In genomic region chr5:135727871-135728270, GRCm38 (mm10) we compare ENCODE assay signal across 30 mouse cellular contexts. TPM values are rescaled to one million over a fixed set of nuclear protein-coding genes. Genes with fewer than 3 reads are reported as not detected.
DNase-seq lines count a peak whose midpoint lies in the region; ATAC-seq and TF ChIP-seq lines count a peak whose summit lies in the region.
"Had no signal": no experiment of that assay in that cellular context is flagged by ENCODE, and none has a peak within 500 bp of the region (broad histone marks: within the 10 kb centered on the region; RNA-seq: fewer than 3 reads in every experiment).

No protein-coding gene starts in this region.

- 0 out of 2 replicates have a peak overlapping the region, but pooled peaks have one; percentile 84 for H3K27ac ChIP-seq in heart, postnatal 0 days (ENCODE audit: low read depth)
- H3K27ac ChIP-seq in liver, adult 2 months (replicated peaks; ENCODE audit: insufficient read depth, low read depth, low read length) = no peak overlapping the region
- H3K27ac ChIP-seq in limb, embryonic 10.5 days = peak overlapping the region; percentile 94; the same call in 1 of the 2 replicates
- H3K27ac ChIP-seq in limb, embryonic 14.5 days (replicated peaks; ENCODE audit: low read depth, low read length) = no peak overlapping the region
- H3K27ac ChIP-seq: embryonic facial prominence, embryonic 12.5 days; embryonic facial prominence, embryonic 15.5 days; hindbrain, embryonic 14.5 days had no signal

- H3K9ac ChIP-seq in heart, postnatal 0 days (replicated peaks; ENCODE audit: low read depth, low read length) = no peak overlapping the region
- no peak overlapping the region for H3K9ac ChIP-seq in liver, adult 2 months (ENCODE audit: low read depth, low read length)
- 0 out of 2 replicates have a peak overlapping the region, but pooled peaks have one; percentile 21 for H3K9ac ChIP-seq in limb, embryonic 14.5 days (ENCODE audit: low read depth, low read length, severe bottlenecking)
- H3K9ac ChIP-seq: embryonic facial prominence, embryonic 12.5 days; embryonic facial prominence, embryonic 15.5 days; forebrain, postnatal 0 days had no signal

- no peak overlapping the region for H3K4me3 ChIP-seq in heart, postnatal 0 days (ENCODE audit: low read depth, low read length)
- no peak overlapping the region for H3K4me3 ChIP-seq in liver, adult 2 months (ENCODE audit: insufficient read depth, low read depth, low read length)
- no peak overlapping the region for H3K4me3 ChIP-seq in limb, embryonic 10.5 days
- no peak overlapping the region for H3K4me3 ChIP-seq in limb, embryonic 14.5 days (replicated peaks; ENCODE audit: low read length)
- H3K4me3 ChIP-seq: embryonic facial prominence, embryonic 12.5 days; embryonic facial prominence, embryonic 15.5 days; heart, adult 2 months; heart, embryonic 10.5 days; heart, embryonic 13.5 days had no signal

- H3K27me3 ChIP-seq in heart, postnatal 0 days (ENCODE audit: control insufficient read depth, insufficient read depth, low read length) = no peaks in the 10 kb centered on the region
- no peaks in the 10 kb centered on the region for H3K27me3 ChIP-seq in liver, adult 2 months (ENCODE audit: control insufficient read depth, insufficient read depth, low read length)
- H3K27me3 ChIP-seq in limb, embryonic 10.5 days (ENCODE audit: low read depth, poor library complexity, severe bottlenecking) = no peaks in the 10 kb centered on the region
- H3K27me3 ChIP-seq in limb, embryonic 14.5 days (ENCODE audit: control insufficient read depth, insufficient read depth, low read length) = no peaks in the 10 kb centered on the region
- H3K27me3 ChIP-seq: CH12.LX; embryonic facial prominence, embryonic 12.5 days; embryonic facial prominence, embryonic 15.5 days; heart, embryonic 13.5 days; Patski had no signal

- no peak for ATAC-seq in heart, postnatal 0 days (ENCODE audit: insufficient read depth, low read depth)
- no peak for ATAC-seq in limb, embryonic 14.5 days (ENCODE audit: low FRiP score, low read depth)
- ATAC-seq: forebrain, embryonic 14.5 days; forebrain, postnatal 0 days; Patski had no signal

- DNase-seq in heart, postnatal 0 days (ENCODE audit: low spot score) = no peak
- DNase-seq in heart, postnatal 4 days = no peak
- peak; percentile 0 for DNase-seq in liver, adult 2 months (ENCODE audit: extremely low read depth, low read depth, low spot score)
- no peak for DNase-seq in liver
- no peak for DNase-seq in limb, embryonic 10.5 days (ENCODE audit: low spot score)
- DNase-seq in limb, embryonic 14.5 days (ENCODE audit: low spot score) = no peak
- no peak for DNase-seq in testis, postnatal 10 days (ENCODE audit: low spot score)
- DNase-seq: adrenal gland, adult 2 months; adrenal gland, postnatal 14 days; B cell, adult 2 months; cerebellum, adult 11 months; cerebellum, adult 2 months; cerebellum, adult 9-11 months; cerebellum, postnatal 25 days; forebrain, postnatal 0 days; gastrocnemius, adult 2 months; gastrocnemius, postnatal 14 days; heart, adult 2 months had no signal

- peaks cover 46% of the 10 kb centered on the region for H3K36me3 ChIP-seq in heart, postnatal 0 days (replicated peaks; ENCODE audit: control insufficient read depth, insufficient read depth, low read length)
- peaks cover 68% of the 10 kb centered on the region for H3K36me3 ChIP-seq in liver, adult 2 months (ENCODE audit: control insufficient read depth, insufficient read depth, low read length)
- H3K36me3 ChIP-seq in limb, embryonic 10.5 days = peaks cover 63% of the 10 kb centered on the region
- peaks cover 44% of the 10 kb centered on the region for H3K36me3 ChIP-seq in limb, embryonic 14.5 days (ENCODE audit: control insufficient read depth, insufficient read depth, low read length)

- H3K9me3 ChIP-seq in heart, postnatal 0 days (replicated peaks; ENCODE audit: control insufficient read depth, low read length) = no peaks in the 10 kb centered on the region
- no peaks in the 10 kb centered on the region for H3K9me3 ChIP-seq in limb, embryonic 10.5 days (replicated peaks)
- no peaks in the 10 kb centered on the region for H3K9me3 ChIP-seq in limb, embryonic 14.5 days (ENCODE audit: control insufficient read depth, low read length)
- H3K9me3 ChIP-seq: embryonic facial prominence, embryonic 12.5 days; embryonic facial prominence, embryonic 15.5 days; G1E; heart, embryonic 10.5 days; heart, embryonic 13.5 days had no signal

- peaks cover 35% of the 10 kb centered on the region for H3K4me1 ChIP-seq in heart, postnatal 0 days (ENCODE audit: control insufficient read depth, insufficient read depth)
- H3K4me1 ChIP-seq in liver, adult 2 months (ENCODE audit: control insufficient read depth, insufficient read depth, low read length) = peaks cover 29% of the 10 kb centered on the region
- peaks cover 54% of the 10 kb centered on the region for H3K4me1 ChIP-seq in limb, embryonic 10.5 days
- H3K4me1 ChIP-seq in limb, embryonic 14.5 days (ENCODE audit: control insufficient read depth, insufficient read depth, low read length) = peaks cover 41% of the 10 kb centered on the region

- WGBS in heart, postnatal 0 days = 92% methylated on average over 9 of the region's 9 CpGs
- WGBS in liver, adult 2 months = 90% methylated on average over 9 of the region's 9 CpGs
- 93% methylated on average over 9 of the region's 9 CpGs for WGBS in limb, embryonic 10.5 days
- 91% methylated on average over 9 of the region's 9 CpGs for WGBS in limb, embryonic 14.5 days

- no peak for TF ChIP-seq EP300 in heart, postnatal 0 days (IDR thresholded peaks at IDR 0.05; ENCODE audit: low read depth)

- no peak for TF ChIP-seq POLR2A in liver, adult 2 months (IDR thresholded peaks at IDR 0.05; ENCODE audit: extremely low read depth, insufficient read depth, low read length)
- no peak for TF ChIP-seq POLR2A in limb, embryonic 14.5 days (IDR thresholded peaks at IDR 0.05; ENCODE audit: borderline replicate concordance, extremely low read depth, insufficient read depth, insufficient read length)

- H3K4me2 ChIP-seq in heart, postnatal 0 days (ENCODE audit: low read depth, low read length) = no peak overlapping the region
- H3K4me2 ChIP-seq in limb, embryonic 14.5 days (replicated peaks; ENCODE audit: low read depth, low read length, severe bottlenecking) = no peak overlapping the region
- H3K4me2 ChIP-seq: embryonic facial prominence, embryonic 15.5 days; heart, embryonic 13.5 days had no signal

- no peak for TF ChIP-seq CTCF in heart, postnatal 0 days (IDR thresholded peaks at IDR 0.05; ENCODE audit: low read depth)
- no peak for TF ChIP-seq CTCF in liver, adult 2 months (IDR thresholded peaks at IDR 0.05; ENCODE audit: low read depth, low read length)

- no peaks in the 10 kb centered on the region for H3K79me2 ChIP-seq in liver, adult 2 months (ENCODE audit: control insufficient read depth, insufficient read depth, low read length)

RNA-seq across cellular contexts. Expression of gene Tmem120a, which starts 16.4 kb away (rescaled TPM):
- total RNA-seq in heart, postnatal 0 days (2014; rRNA removed; ENCODE audit: low replicate concordance) = 25.6 and 32.6 TPM in 2 replicates
- polyA plus RNA-seq in heart, postnatal 0 days (2015; fragmentation: Nextera tagmentation; extraction: Ambion mirVana) = 33.9 and 34.2 TPM in 2 replicates
- total RNA-seq in heart, postnatal 4 days (2021) = 10 to 100 TPM; 14.4 to 16.7 TPM
- total RNA-seq in liver, adult 2 months (2014; rRNA removed) = 55.2 and 58.1 TPM in 2 replicates
- polyA plus RNA-seq in liver, adult 2 months (2012; rRNA removed) = 52.9 and 76.6 TPM in 2 replicates
- polyA plus RNA-seq in limb, embryonic 10.5 days (2016; fragmentation: Nextera tagmentation; extraction: Ambion mirVana) = 54.1 and 62.5 TPM in 2 replicates
- 21.3 and 23.7 TPM in 2 replicates for polyA plus RNA-seq in limb, embryonic 14.5 days (2012; rRNA removed)
- 44.3 and 48.1 TPM in 2 replicates for polyA plus RNA-seq in limb, embryonic 14.5 days (2014; fragmentation: Nextera tagmentation; extraction: Ambion mirVana)

RNA-seq across cellular contexts. Expression of gene Styxl1, which starts 50.3 kb away (rescaled TPM):
- not detected in 2 replicates for total RNA-seq in heart, postnatal 0 days (2014; rRNA removed; ENCODE audit: low replicate concordance)
- 0.18 and 0.42 TPM in 2 replicates for polyA plus RNA-seq in heart, postnatal 0 days (2015; fragmentation: Nextera tagmentation; extraction: Ambion mirVana)
- total RNA-seq in heart, postnatal 4 days (2021) = not detected
- 0.13 and 0.18 TPM in 2 replicates for total RNA-seq in liver, adult 2 months (2014; rRNA removed)
- polyA plus RNA-seq in liver, adult 2 months (2012; rRNA removed) = 0.22 and 0.23 TPM in 2 replicates
- polyA plus RNA-seq in limb, embryonic 10.5 days (2016; fragmentation: Nextera tagmentation; extraction: Ambion mirVana) = not detected in 2 replicates
- polyA plus RNA-seq in limb, embryonic 14.5 days (2012; rRNA removed) = 0.08 and 0.10 TPM in 2 replicates
- polyA plus RNA-seq in limb, embryonic 14.5 days (2014; fragmentation: Nextera tagmentation; extraction: Ambion mirVana) = 0.15 TPM in 1 of 2 replicates, not detected in the other
- total RNA-seq: CH12.LX; common myeloid progenitor, adult 5-6 weeks; gastrocnemius, adult 2 months; gastrocnemius, postnatal 14 days; heart, adult 2 months; heart, postnatal 25 days had no signal
- polyA plus RNA-seq: forebrain, embryonic 11.5 days; G1E; heart, embryonic 13.5 days had no signal

RNA-seq across cellular contexts. Expression of gene Mdh2, which starts 50.4 kb away (rescaled TPM):
- 389 and 420 TPM in 2 replicates for total RNA-seq in heart, postnatal 0 days (2014; rRNA removed; ENCODE audit: low replicate concordance)
- 2,045 and 2,081 TPM in 2 replicates for polyA plus RNA-seq in heart, postnatal 0 days (2015; fragmentation: Nextera tagmentation; extraction: Ambion mirVana)
- total RNA-seq in heart, postnatal 4 days (2021) = 1,000 to 10,000 TPM; 1,387 to 1,444 TPM
- 108 and 176 TPM in 2 replicates for total RNA-seq in liver, adult 2 months (2014; rRNA removed)
- 361 and 418 TPM in 2 replicates for polyA plus RNA-seq in liver, adult 2 months (2012; rRNA removed)
- polyA plus RNA-seq in limb, embryonic 10.5 days (2016; fragmentation: Nextera tagmentation; extraction: Ambion mirVana) = 600 and 631 TPM in 2 replicates
- polyA plus RNA-seq in limb, embryonic 14.5 days (2012; rRNA removed) = 339 and 354 TPM in 2 replicates
- 429 and 442 TPM in 2 replicates for polyA plus RNA-seq in limb, embryonic 14.5 days (2014; fragmentation: Nextera tagmentation; extraction: Ambion mirVana)

RNA-seq across cellular contexts. Expression of gene Por, which starts 58.0 kb away (rescaled TPM):
- total RNA-seq in heart, postnatal 0 days (2014; rRNA removed; ENCODE audit: low replicate concordance) = 71.7 and 85.6 TPM in 2 replicates
- polyA plus RNA-seq in heart, postnatal 0 days (2015; fragmentation: Nextera tagmentation; extraction: Ambion mirVana) = 44.9 and 45.0 TPM in 2 replicates
- 10 to 100 TPM; 54.0 to 55.5 TPM for total RNA-seq in heart, postnatal 4 days (2021)
- 284 and 345 TPM in 2 replicates for total RNA-seq in liver, adult 2 months (2014; rRNA removed)
- 211 and 254 TPM in 2 replicates for polyA plus RNA-seq in liver, adult 2 months (2012; rRNA removed)
- polyA plus RNA-seq in limb, embryonic 10.5 days (2016; fragmentation: Nextera tagmentation; extraction: Ambion mirVana) = 166 and 179 TPM in 2 replicates
- 99.2 and 132 TPM in 2 replicates for polyA plus RNA-seq in limb, embryonic 14.5 days (2012; rRNA removed)
- 64.7 and 71.6 TPM in 2 replicates for polyA plus RNA-seq in limb, embryonic 14.5 days (2014; fragmentation: Nextera tagmentation; extraction: Ambion mirVana)

Comparison
In these comparisons a context has a peak if more than half of its experiments do, and no peak if none do; other contexts are left out.
1. H3K27ac ChIP-seq: peak in heart, postnatal 0 days (single experiment) and limb, embryonic 10.5 days (single experiment); none in liver, adult 2 months (single experiment) and limb, embryonic 14.5 days (single experiment).